Mouse (Mus musculus) inflammation-experienced regulatory T-cells, adult 6 months (primary cell): ENCODE data around the gene Ehd3. TPM values are rescaled to one million over a fixed set of nuclear protein-coding genes. Genes with fewer than 3 reads are reported as not detected.
A peak's percentile ranks its signal among the peaks of the same experiment; 100 is the strongest.
"Not testable (repeated sequence)": the region's sequence is repeated elsewhere in the genome, so short reads cannot be mapped to it uniquely, and the experiment has no call there.

Experiments
- ATAC-seq: one replicate; pipeline ENCODE4 v1.8.0; 2017
- polyA plus RNA-seq, 3 experiments: library from polyadenylated mRNA; unstranded; fragments of 100-300 nt; shearing (Covaris generic); gene quantifications; one replicate each; pipeline ENCODE4 v1.2.1; 2017

Ehd3 gene
- polyA plus RNA-seq, 3 experiments from 2014 or later = 54.9 to 87.1 (median 77.4) TPM

DNA sequence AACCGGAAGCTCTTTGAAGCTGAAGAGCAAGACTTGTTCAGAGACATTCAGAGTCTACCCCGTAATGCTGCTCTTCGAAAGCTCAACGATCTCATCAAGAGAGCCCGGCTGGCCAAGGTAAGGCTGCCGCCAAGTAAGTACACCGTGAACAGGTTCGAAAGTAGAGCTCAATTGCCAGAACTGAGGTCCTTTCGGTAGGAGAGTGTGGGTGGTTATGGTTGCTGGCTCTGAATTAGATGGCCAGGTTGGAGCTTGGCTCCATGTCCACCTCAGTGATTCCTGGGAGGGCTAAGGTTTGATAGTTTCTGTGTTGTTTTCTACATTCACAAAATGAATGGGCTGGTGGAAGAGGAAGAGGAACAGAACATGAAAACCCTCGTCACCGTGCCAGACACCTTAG is 23.5 kb downstream of the Ehd3 start:
- no peak for ATAC-seq

DNA sequence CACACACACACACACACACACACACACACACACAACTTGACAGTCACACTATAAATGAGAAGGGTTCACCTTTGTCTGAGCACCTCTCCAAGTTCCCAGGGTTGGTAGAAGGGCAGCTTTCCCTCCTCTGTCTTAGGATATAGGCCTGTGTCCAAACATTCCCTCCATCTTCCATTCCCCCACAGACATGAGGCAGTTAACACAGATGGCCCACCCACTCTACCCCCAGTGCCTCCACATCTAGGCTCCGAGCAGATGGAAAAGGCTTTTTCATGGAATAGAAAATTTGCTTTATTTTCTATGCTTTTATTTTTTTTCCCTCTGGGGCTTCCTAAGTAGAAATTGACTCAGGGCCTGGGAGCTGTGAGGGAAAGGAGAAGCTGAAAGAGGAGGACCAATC is 26.6 kb downstream of the Ehd3 start:
- ATAC-seq = no peak

DNA sequence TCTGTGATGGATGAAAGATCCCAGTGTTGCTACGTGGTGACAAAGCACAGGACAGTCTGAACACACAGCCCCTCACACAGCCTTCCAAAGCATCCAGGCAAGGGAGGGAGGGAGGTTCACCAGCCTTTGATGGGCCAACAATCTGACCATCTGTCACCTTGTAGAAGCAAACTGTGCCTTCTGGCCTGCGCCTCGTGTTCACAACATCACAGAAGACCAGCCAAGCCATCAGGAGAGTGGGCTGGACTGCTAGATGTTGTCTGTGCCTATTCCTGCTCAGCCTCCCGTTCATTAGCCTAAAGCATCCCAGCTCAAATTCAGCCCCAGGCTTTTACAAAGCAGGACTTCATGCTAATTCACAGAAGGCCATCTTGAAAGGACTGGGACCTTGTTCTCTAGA is 27.5 kb downstream of the Ehd3 start:
- ATAC-seq = no peak

DNA sequence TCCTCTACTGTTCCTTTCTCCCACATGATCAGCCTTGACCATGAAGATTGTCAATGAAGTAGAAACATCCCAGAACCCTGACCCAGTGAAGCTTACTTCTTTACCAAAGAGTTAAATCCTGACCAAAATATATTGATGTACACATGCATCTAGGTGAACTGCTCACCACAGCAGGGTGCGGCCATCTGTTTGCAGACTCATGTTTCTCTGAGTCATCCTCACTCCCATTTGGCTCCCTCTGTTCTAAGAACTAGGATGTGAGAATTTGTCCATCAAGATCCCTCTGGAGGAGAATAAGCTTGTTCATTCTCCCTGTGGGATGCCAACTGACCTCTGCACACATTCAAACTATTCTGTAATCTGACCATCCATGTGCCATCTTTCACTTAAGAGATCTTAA is 29.0 kb downstream of the Ehd3 start:
- ATAC-seq = no peak

DNA sequence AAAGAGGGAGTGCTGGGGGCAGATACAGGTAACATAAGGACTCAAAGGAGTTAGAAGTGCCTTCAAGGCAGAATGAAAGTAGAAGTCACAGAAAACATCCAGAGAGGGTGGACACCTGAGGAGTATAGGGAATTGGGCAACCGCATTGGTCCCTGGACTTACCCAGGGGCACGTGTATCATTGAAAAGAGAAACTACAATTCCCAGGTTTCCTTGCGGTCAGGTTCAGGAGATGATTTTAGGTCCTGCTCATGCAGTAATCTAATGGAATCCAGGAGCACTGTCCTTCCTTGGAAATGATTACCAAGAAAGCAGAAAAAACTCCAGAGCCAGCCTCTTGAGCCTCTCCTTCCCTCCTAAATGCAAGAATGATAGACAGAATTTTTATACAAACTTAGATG is 29.5 kb downstream of the Ehd3 start:
- no peak for ATAC-seq

DNA sequence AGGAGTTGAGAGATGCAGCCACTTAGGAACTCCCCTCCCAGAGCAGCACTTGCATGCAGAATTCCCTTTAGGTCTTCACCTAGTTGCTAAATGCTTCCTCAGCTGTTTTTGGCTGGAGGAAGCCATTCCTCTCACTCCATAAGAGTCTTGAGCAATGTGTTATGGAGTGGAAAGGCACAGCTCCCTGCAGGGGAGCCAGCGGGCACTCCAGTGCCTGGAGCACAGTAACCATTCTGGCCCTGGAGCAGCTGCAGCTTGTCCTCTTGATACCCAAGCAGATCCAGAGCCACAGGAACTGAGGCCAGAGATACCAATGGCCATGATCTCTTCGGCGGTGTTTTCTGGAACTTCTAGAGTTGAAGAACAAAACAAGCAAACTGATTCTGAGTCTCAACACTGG is 32.7 kb downstream of the Ehd3 start:
- ATAC-seq = no peak

DNA sequence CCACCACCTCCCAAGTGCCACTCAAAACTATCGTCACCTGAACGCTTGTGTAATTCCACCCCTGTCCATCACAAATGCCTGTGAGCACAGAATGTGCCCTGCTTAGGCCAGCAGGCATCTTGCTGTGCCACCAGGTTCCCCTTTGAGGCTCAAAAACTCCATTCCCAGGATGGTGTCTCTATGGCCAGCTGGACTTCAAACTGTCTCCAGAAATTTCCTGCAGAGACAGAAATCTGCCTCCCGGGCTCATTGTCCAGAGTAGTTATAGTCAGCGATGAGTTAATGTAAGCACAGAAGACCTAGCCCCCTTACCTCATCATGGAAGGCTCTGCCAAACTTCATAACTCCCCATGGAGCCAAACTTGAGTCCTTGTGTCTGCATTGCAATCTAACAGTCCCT is 33.3 kb downstream of the Ehd3 start:
- ATAC-seq = no peak

DNA sequence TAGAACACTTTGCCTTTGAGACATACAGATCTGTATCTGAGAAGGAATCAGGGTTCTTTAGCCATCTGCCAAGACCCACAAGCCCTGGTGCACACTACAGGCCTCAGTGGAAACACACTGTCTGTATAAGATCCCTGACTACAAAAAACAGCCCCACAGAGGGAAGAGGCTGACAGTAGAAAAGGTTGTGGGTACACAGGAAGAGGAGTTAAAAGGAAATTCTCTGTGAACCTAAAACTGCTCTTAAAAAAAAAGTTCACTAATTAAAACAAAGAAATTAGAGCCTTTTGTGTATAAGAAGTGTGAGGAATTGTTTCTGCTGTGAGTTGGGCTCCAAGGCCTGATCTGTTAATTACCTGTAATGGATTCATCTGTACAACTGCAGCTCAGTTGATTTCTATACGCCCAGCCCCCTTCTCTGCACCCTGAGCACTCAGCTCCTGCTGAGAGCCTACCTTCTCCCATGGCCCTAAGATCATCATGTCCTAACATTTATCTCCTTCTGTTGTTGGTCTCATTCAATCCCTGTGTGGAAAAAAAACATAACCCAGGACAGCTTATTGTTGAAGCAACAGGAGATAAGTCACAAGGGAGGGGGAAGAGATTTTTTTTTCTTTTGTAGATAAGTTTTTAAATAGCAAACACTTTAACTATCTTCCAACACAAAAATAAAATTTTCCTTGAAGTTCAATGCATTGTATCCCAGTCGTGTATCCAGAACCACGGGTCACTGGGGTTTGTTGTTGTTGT is 35.3 kb downstream of the Ehd3 start:
- ATAC-seq = peak; percentile 50

DNA sequence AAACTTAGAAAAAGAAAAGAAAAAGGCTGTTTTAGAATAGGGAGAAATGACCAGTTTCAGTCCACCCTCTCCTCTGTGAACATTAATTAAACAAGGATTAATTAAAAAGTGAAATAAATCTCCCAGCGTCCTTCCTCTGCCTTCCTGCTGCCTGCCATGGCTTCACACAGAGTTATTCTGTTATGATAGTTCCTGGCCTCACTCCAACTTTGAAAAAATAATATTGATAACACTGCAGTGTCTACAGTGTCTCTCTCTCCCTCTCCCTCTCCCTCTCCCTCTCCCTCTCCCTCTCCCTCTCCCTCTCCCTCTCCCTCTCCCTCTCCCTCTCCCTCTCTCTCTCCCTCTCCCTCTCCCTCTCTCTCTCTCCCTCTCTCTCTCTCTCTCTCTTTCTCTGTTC is 35.9 kb downstream of the Ehd3 start:
- ATAC-seq = not testable (repeated sequence)

DNA sequence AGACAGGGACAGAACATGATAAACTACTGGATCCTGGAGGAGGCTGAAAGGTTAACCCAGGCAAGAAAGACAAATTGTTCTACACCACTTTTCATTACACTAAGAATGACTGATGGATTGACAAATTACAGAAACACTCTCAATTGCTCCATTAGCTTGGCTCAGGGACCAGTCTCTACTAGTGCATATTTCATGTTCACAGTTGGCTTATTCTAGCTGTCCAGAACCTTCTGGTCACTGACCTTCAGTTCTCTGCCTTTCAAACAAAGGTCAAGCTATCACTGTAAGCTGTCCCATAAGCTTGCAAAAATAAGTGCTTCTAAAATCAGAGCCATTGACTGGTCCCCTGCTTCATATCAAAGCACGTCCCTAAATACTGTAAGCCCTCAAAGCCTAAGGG is 39.0 kb downstream of the Ehd3 start:
- ATAC-seq = no peak

DNA sequence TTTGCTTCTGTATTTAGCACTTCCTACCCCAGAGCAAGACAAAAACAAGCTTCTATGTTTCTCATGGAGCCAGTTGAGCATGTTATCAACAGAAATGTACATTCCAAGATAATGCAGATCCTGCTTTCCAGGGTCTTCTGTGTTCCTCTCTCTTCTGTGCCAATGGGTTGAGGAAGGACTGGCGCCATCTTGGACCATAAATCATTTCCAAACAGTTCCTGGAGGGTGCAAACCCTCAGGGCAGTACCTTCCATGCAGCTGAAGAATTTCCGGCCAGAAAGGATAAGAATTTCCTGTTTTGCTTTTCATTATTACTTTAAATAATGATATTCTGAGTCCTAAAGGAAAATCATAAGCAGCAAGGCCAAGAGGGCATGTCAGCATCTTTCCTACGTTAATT is 41.7 kb downstream of the Ehd3 start:
- ATAC-seq = no peak

DNA sequence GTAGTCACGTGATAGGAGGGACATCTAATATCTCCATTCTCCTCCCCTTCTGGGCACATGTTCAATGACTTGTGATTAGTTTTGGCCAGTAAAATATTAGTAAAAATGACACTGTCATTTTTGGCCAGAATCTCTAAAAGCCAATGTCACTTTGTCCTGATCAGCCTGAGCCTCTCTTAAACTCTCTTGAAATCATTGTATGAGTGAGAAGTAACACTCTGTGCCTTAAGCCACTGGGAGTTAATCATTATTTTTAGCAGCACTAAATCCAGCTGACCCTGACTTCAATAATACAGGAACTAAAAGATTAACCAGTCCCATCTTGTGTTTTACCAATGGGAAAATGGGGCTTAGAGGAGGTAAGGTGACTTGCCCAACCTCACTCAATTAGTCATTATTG is 43.5 kb downstream of the Ehd3 start:
- ATAC-seq = no peak

DNA sequence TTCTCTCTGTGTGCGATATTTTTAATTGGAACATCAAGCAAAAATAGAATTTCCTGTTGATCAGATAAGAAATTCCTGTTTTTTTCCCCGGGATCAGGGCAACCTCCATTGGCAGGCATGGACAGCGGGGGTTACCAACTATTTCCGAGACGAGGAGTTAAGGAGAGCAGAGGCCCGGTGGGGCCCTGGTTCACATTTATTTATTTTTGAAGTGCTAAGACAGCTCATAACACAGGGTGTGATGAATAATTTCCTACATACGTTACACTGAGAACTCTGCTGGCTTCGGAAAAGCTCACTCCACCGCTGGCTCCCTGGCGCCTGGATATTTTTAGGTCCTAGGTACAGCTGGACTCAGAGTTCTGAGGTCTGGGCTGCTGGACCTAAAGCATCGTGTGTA is 49.1 kb downstream of the Ehd3 start:
- ATAC-seq = no peak

DNA sequence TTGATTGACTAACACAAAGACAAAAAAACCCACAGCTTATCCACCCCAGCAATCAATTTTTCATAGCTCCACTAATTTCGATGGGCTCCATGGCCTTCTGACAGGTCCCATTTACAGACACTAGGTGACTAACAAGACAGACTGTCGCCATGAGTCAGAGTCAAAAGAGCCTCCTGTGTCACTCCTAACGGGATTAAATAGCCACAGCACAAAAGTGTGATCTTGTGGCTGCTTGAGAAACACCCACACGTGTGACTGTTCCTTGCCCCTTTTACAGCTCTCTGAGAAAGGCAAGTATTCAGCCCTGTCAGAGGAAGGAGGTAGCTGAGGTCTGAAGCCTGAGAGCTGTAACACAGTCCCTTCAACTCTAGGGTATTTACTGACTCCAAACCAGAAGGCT is 49.8 kb downstream of the Ehd3 start:
- ATAC-seq = no peak

DNA sequence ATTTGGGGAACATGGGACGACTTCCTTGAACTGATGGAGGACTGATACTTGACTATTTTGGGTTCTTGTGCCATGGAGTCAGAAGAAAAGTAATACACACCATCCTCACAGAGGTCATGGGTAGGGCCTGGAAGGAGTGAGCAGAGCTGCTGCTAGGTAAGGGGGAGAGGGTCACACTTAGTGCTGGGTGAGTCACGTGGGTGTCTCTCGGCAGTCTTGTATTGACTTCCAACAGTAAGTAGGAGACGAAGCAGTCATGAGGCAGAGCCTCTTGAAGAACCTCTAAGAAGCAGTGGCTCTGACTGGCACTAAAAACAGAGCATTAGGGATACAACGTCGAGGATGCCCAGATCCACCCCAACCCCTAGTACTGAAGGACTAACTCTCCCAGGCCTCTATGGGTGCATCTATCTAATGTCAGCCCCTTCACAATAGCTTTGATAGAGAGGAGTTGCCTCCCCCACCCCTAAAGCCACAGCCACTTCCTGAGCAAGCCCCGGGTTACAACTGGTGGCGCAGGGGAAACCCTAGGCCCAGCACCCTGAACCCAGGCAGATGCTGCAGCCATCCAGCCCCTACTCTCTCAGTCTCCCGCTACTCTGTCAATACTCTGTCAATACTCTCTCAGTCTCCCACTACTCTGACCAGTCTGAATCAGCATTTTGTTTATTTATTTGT is 65.2 kb downstream of the Ehd3 start:
- peak; percentile 93 for ATAC-seq

DNA sequence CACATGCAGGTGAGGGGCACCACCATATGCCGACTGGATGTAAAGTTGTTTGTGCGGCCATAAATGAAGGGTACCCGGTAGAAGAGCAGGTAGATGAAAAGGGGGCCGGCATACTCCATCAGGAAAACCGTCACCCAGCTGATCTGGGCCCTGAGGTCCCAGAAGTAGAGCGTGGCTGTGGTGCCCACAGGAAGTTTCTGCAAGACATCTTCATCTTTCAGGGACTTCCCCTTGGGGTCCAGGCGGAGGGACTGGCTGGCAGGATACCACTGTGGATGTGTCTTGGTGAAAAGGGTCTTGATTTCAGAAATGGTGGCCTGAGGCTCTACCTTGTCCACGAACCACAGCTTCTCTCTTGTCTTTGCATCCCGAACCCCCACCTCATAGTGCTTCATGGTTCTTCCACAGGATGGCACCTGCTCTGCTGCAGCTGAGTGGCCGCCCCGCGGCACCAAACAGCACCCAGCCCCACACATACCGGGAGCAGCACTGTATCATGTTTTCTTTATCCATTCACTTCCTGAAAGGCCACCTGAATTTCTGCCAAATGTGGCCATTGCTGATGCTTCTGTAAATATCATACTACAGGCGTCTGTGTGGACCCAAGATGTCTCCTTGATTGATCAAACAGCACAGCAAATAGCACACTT is 67.1 kb downstream of the Ehd3 start:
- peak; percentile 38 for ATAC-seq

DNA sequence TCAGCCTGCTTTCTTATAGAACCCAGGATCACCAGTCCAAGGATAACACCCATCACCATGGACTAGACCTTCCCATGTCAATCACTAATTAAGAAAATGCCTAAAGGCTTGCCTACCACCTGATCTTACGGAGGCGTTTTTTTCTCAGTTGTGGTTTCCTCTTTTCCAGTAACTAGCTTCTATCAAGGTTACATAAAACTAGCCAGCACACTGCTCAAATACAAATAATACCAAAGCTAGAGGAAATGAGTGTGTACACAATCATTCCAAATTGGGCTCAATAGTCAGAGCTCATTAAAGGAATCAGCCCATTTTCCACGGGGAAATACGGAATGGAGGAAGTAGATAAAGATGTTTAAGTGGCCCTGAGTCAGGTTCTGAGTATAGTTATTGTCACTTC is 71.3 kb downstream of the Ehd3 start:
- ATAC-seq = peak; percentile 63

DNA sequence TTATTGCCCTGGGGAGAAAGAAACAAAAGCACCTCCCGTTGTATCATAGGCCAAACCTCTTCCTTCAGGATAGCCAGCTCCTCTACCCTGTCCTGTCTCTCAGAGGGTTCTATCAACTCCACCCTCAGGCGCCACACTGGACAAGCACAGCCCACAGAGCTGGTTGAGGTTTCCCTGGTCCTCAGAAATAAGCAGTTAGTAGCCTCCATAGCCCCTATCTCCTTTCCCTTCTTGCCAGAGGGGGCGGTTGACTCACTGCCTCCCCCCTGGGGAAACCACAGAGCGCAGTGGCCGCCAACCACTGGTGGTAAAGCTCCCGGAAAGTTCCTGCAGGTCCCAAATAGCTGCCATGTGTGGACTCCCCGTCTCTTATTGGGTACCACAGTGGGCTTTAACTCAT is 71.7 kb downstream of the Ehd3 start:
- ATAC-seq = no peak

DNA sequence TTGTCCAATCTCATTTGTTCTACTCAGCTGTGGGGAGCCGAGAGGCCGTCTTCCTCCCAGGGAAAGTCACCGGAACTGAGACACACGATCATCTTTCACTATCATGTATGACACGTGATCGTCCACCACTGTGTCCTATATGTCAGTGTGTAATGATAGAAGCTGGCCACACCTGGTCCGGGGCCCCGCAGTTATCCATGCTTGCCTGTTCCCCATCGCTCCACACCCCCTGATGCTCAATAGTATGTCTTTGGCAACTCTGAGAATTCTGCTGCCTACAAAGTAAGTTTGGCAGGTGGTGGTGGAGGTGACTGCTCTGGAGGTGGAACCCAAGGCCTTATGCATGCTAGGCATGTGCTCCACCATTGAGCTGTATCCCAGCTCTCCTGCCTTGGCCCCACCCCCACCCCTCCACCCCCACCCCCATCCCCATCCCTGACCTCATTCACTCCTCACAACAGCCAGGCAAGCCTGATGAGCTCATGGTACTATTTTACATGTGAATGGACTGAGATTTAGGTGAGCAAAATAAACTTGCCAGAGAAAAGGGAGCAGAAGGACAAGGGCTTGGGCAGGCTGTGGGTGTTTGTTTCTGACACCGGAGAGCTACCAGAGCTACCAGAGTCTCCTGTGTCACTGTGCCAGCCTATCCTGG is 75.5 kb downstream of the Ehd3 start:
- no peak for ATAC-seq

DNA sequence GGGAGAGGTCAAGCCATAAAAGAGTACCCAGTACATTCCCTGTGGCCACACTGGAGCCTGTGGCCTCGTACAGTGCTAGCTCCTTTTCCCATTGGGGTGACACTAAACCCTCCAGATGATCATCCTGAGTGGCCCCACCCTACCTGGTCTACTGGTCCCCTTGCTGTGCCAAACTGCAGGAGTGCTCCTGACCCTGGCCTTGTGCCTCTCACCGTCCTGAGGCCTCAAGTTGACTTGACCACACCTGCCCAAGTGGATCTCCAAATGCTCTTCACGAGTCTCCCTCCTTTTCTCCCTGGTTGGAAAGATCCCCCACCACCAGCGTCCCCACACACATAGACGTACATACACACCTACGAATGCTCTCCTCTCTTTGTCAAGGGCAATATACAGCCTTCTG is 76.4 kb downstream of the Ehd3 start:
- no peak for ATAC-seq

DNA sequence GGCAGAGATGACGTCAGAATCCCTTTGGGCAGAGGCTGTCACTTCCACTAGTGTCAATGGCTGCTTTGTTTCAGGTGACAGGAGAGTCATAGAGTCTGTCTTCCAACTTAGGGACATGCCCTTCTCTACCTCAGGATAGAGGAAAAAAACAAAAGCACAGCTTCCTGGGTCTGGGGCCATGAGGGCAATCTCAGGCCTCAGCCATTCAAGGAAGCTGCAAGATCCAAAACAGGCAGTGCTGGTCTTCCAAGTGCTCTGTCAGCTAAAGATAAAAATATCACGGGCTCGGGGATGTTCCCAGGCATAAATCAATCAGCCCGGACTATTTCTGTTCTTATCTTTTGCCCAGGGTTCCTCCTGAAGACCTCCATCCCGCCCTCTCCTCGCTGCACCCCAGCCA is 77.4 kb downstream of the Ehd3 start:
- no peak for ATAC-seq
